Mouse (Mus musculus) olfactory bulb, adult 2 months (tissue): ENCODE data around the gene Hipk2.

ENCODE experiments used
- CTCF ChIP-seq: fragments of 200-500 bp; IDR thresholded peaks from 2 replicates; pipeline ENCODE4 v1.5.1; 2012; ENCODE audit warnings: low read depth, mild to moderate bottlenecking, low read length, moderate library complexity; ENCODE audit not compliant: insufficient read depth
- POLR2A ChIP-seq: fragments of 200-500 bp; IDR thresholded peaks from 2 replicates; pipeline ENCODE4 v1.6.1; 2012; ENCODE audit warnings: mild to moderate bottlenecking, low read depth, low read length, moderate library complexity; ENCODE audit not compliant: insufficient read depth

DNA sequence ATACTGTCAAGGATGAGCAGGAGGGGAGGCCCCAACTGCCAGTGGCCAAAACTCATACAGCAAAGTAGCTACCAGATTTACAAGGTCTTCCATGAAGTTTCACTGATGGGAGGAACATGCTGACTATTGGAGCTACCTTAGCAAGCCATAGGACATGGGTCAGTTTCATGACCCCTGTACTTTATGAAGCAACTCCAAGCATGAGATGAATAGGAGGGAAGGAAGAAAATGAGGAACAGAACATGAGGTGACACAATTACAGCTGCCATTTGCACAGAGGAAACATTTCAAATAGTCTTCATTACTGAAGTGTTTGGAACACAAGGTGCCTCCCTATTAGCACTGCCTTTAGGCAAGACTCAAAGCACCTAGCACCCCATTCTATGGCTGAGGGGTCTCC lies 10.2 kb downstream of the Hipk2 start:
- TF ChIP-seq CTCF (no peak), POLR2A (no peak)
